Mouse (Mus musculus) lung, embryonic 14.5 days (tissue): ENCODE measurements around the gene Epn2. TPM values are rescaled to one million over a fixed set of nuclear protein-coding genes. Genes with fewer than 3 reads are reported as not detected.

Experiments
- ATAC-seq: fragments of 200-750 bp; cut with Nextera tagmentation; 2 replicates; pipeline ENCODE4 v1.8.0; 2017; ENCODE audit warnings: mild to moderate bottlenecking, moderate TSS enrichment, moderate library complexity; ENCODE audit not compliant: insufficient read depth
- DNase-seq: peaks from one replicate; pipeline ENCODE4 v3.0.0-alpha.2; 2015
- H3K27ac ChIP-seq: fragments of 300-500 bp; sonication (generic); 2 replicates; pipeline ENCODE4 v1.5.1; 2014; ENCODE audit warnings: low read depth, mild to moderate bottlenecking, moderate library complexity
- H3K27me3 ChIP-seq: fragments of 300-500 bp; sonication (generic); 2 replicates; pipeline ENCODE4 v1.6.1; 2014; ENCODE audit warnings: low read length, control low read depth; ENCODE audit not compliant: insufficient read depth
- H3K36me3 ChIP-seq: fragments of 300-500 bp; sonication (generic); 2 replicates; pipeline ENCODE4 v1.6.1; 2014; ENCODE audit warnings: control low read depth; ENCODE audit not compliant: insufficient read depth
- H3K4me1 ChIP-seq: fragments of 300-500 bp; sonication (generic); 2 replicates; pipeline ENCODE4 v1.6.1; 2014; ENCODE audit warnings: antibody characterized with exemption, control low read depth; ENCODE audit not compliant: insufficient read depth
- H3K4me2 ChIP-seq: fragments of 300-500 bp; sonication (generic); 2 replicates; pipeline ENCODE4 v1.6.1; 2014; ENCODE audit warnings: mild to moderate bottlenecking
- H3K4me3 ChIP-seq: fragments of 300-500 bp; sonication (generic); 2 replicates; pipeline ENCODE4 v1.5.1; 2014; ENCODE audit warnings: low read depth, low read length
- H3K9ac ChIP-seq: fragments of 300-500 bp; sonication (generic); 2 replicates; pipeline ENCODE4 v1.6.1; 2014
- H3K9me3 ChIP-seq: fragments of 300-500 bp; sonication (generic); 2 replicates; pipeline ENCODE4 v1.6.1; 2016; ENCODE audit warnings: low read depth, low read length, control low read depth
- CTCF ChIP-seq: IDR thresholded peaks from 2 replicates; pipeline ENCODE4 v1.5.1; 2016; ENCODE audit warnings: antibody characterized with exemption, low read depth
- WGBS: fragments of 180-500 bp; shearing (Covaris S2); extraction: QIAGEN DNeasy Blood & Tissue Kit; methylation state at CpG from one replicate; pipeline ENCODE4 v1.1.7; 2014; 5-methylcytosine and 5-hydroxymethylcytosine counted together
- polyA plus RNA-seq: library from polyadenylated mRNA; unstranded; fragments of >200 nt; fragmentation: Nextera tagmentation; extraction: Ambion mirVana; gene quantifications from 2 replicates; pipeline ENCODE4 v1.2.1, GENCODE M21; 2014

The Epn2 gene
- polyA plus RNA-seq, 1 experiment from 2014 or later, result 30.0 TPM

DNA sequence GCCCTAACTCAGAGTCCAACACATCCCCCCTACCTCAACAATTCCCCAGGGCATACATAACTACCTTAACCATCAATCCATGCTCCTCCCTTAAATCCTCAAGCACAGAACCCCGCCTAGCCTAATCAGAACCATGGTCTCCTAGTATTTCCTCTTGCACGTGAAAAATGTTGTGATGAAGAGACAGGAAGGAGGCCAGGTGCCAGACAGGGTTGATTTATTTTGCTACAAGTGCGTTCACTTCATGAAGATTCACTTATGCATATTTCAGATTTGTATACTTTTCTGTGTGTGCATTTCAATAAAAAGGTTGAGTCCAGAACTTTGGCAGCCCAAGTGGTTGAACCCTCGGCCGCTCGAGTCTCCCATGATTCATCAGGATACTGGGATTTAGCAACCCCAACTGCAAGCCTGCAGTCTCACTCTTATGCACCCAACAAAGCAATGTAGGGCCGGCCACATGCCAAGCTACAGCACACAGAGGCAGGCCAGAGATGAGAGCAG, 443 bp upstream of the Epn2 start:
- no peak for DNase-seq
- 0 out of 2 replicates have a peak, but pooled peaks cover 9% of the 10 kb centered on the region for H3K4me1 ChIP-seq
- ATAC-seq, result no peak; the same call in 1 of the 2 replicates
- no peaks in the 10 kb centered on the region for H3K27me3 ChIP-seq
- TF ChIP-seq CTCF, result no peak
- H3K9ac ChIP-seq, result no peak overlapping the region; the same call in 1 of the 2 replicates
- H3K4me2 ChIP-seq, result no peak overlapping the region
- H3K4me3 ChIP-seq, result peak overlapping the region; percentile 91
- no peaks in the 10 kb centered on the region; the same call in 1 of the 2 replicates for H3K36me3 ChIP-seq
- H3K9me3 ChIP-seq, result 0 out of 2 replicates have a peak, but pooled peaks cover 4% of the 10 kb centered on the region
- no peak overlapping the region; the same call in 1 of the 2 replicates for H3K27ac ChIP-seq
- WGBS, result 84% methylated on average over 7 of the region's 7 CpGs

DNA sequence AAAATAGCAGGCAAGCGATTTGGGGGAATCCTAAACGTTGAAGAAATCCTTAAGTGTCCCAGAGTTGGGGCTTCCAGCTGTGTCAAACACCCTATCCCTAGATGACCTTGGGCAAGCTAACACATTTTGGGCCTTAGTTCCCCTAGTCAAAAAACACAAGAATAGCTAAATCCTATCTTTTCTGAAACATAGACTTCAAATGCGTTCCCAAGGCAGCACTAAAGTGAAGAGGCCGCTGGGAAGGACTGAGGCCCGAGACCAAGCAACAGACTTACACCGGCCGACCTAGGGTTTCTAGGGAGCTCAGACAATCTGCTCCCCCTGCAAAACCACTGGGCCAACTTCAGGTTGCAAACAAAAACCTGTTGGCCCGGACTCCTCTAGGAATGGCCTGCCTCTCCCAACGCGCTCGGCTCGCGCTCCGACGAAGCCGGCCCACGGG, 925 bp downstream of the Epn2 start:
- Histone ChIP-seq H3K9me3 (0 out of 2 replicates have a peak, but pooled peaks cover 4% of the 10 kb centered on the region), H3K4me2 (peak overlapping the region; percentile 91), H3K27ac (peak overlapping the region; percentile 88), H3K4me1 (0 out of 2 replicates have a peak, but pooled peaks cover 9% of the 10 kb centered on the region), H3K36me3 (no peaks in the 10 kb centered on the region; the same call in 1 of the 2 replicates), H3K9ac (peak overlapping the region; percentile 93), H3K27me3 (no peaks in the 10 kb centered on the region), H3K4me3 (peak overlapping the region; percentile 91)
- ATAC-seq (peak; percentile 18; the same call in 1 of the 2 replicates), DNase-seq (peak; percentile 50)
- no peak for TF ChIP-seq CTCF
- WGBS, result 2% methylated on average over 17 of the region's 17 CpGs

DNA sequence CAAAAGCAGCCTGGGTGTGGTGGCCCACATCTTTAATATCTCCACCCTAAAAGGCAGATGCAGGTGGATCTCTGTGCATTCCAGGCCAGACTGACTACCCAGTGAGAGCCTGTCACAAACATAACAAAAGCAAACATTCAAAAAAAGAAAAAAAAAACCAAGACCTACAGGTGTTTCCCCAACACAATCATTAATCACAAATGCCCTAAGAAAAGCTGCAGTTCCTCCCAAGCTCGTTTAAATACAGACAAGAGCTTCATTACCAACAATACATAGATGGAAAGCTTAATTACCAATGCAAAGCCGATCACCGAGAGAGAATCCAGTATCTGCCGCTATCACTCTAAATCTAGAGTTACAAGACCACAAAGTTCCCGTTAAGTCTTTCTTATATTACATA, 1.5 kb downstream of the Epn2 start:
- Histone ChIP-seq H3K9ac (peak overlapping the region; percentile 93), H3K4me2 (peak overlapping the region; percentile 91), H3K4me3 (peak overlapping the region; percentile 91), H3K9me3 (0 out of 2 replicates have a peak, but pooled peaks cover 4% of the 10 kb centered on the region), H3K27ac (no peak overlapping the region), H3K36me3 (no peaks in the 10 kb centered on the region; the same call in 1 of the 2 replicates), H3K27me3 (no peaks in the 10 kb centered on the region), H3K4me1 (0 out of 2 replicates have a peak, but pooled peaks cover 9% of the 10 kb centered on the region)
- TF ChIP-seq CTCF, result no peak
- DNase-seq, result no peak
- ATAC-seq, result no peak
- WGBS, result 6% methylated on average over 5 of the region's 5 CpGs

DNA sequence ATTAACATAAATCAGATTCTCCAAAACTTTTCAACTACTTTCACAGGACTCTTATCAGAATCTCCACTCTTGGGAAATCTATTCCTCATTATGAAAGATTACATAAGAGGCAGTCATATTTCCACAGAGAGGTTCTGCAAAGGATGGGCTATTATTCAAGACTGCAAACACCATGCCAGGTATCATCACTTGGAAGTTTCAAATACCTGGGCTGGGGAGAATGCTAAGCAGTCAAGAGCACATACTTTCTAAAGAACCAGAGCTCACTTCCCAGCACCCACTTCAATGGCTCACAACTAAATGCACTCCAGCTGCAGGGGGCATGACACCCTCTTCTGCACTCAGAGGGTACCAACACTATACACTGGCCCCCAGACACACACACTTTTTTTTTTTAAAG, 2.1 kb downstream of the Epn2 start:
- Histone ChIP-seq H3K4me1 (0 out of 2 replicates have a peak, but pooled peaks cover 9% of the 10 kb centered on the region), H3K27ac (no peak overlapping the region), H3K27me3 (no peaks in the 10 kb centered on the region), H3K4me2 (peak overlapping the region; percentile 91), H3K4me3 (no peak overlapping the region; the same call in 1 of the 2 replicates), H3K9me3 (0 out of 2 replicates have a peak, but pooled peaks cover 4% of the 10 kb centered on the region), H3K36me3 (no peaks in the 10 kb centered on the region; the same call in 1 of the 2 replicates), H3K9ac (peak overlapping the region; percentile 93; the same call in 1 of the 2 replicates)
- no peak for TF ChIP-seq CTCF
- DNase-seq, result no peak
- ATAC-seq, result no peak

DNA sequence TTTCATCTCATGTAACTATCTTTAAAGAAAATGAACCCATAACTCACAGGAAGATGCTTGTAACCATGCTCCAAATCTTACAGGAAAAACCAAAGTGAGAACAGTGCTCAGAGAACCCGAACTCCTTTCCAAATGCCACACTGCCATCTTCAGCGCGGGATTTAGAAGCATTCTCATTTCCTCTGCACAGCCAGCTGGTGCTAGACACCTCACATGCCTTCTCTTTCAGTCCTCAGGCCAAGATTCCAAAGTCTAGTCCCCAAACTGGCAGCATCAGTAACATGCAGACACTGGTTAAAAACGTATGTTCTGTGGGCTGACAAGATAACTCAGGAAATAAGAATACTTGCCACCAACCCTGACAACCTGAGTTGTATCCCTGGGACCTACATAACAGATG, 6.2 kb downstream of the Epn2 start:
- Histone ChIP-seq H3K27ac (no peak overlapping the region), H3K4me2 (no peak overlapping the region), H3K9me3 (no peaks in the 10 kb centered on the region), H3K9ac (no peak overlapping the region), H3K27me3 (no peaks in the 10 kb centered on the region), H3K4me3 (no peak overlapping the region), H3K36me3 (no peaks in the 10 kb centered on the region; the same call in 1 of the 2 replicates), H3K4me1 (0 out of 2 replicates have a peak, but pooled peaks cover 9% of the 10 kb centered on the region)
- no peak for TF ChIP-seq CTCF
- DNase-seq, result no peak
- ATAC-seq, result no peak
- WGBS, result 79% methylated on average over 4 of the region's 4 CpGs

DNA sequence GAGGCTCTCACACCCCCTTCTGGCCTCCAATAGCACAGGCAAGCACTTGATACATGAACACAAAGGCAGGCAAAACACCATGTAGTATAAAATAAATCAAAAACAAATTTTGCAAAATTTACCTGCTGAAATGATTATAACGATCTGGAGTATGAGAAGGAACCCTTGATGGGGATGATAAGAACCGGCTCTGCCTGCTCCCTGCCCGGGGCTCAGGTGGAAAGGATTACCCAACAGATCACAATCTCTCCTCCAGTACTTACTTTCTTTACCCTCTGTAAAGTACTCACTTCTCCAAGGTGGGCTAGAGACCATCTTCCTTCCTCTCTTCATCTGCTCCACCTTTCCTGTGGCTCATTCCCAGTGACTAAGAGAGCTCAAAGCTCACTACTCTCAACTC, 8.3 kb downstream of the Epn2 start:
- no peak for TF ChIP-seq CTCF
- no peak for ATAC-seq
- no peak overlapping the region for H3K4me2 ChIP-seq

DNA sequence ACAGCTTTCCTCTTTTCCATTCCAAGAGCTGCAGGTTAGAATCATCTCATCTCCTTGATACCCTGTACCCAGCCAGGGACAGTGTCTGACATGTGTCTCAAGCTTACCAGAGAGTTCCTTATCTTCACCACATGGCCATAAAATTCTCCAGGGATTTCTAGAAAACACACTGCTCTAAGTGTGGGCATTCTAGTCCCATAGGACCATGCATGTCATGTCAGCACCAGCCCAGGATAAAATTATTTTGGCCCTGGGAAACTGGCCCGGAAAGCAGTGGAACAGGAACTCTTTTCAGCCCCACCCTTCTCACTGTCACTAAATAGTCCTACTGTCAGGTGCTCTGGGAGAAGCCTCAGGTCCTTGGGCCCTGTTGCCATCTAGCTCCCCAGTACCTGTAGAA, 9.8 kb downstream of the Epn2 start:
- Histone ChIP-seq H3K36me3 (no peaks in the 10 kb centered on the region), H3K27me3 (no peaks in the 10 kb centered on the region), H3K4me3 (no peak overlapping the region), H3K9me3 (no peaks in the 10 kb centered on the region), H3K9ac (no peak overlapping the region), H3K4me1 (no peaks in the 10 kb centered on the region), H3K4me2 (no peak overlapping the region), H3K27ac (no peak overlapping the region)
- no peak for DNase-seq
- no peak for ATAC-seq
- no peak for TF ChIP-seq CTCF
- WGBS, result 70% methylated on average over 1 of the region's 1 CpGs

More for the DNA sequence above, 8.3 kb downstream of the Epn2 start:
- H3K9ac ChIP-seq, result no peak overlapping the region
- H3K36me3 ChIP-seq, result no peaks in the 10 kb centered on the region
- H3K9me3 ChIP-seq, result no peaks in the 10 kb centered on the region
- no peaks in the 10 kb centered on the region for H3K4me1 ChIP-seq
- H3K27me3 ChIP-seq, result no peaks in the 10 kb centered on the region
- no peak overlapping the region for H3K4me3 ChIP-seq
- DNase-seq, result no peak
- no peak overlapping the region for H3K27ac ChIP-seq
- WGBS, result 89% methylated on average over 3 of the region's 3 CpGs
